Mouse (Mus musculus): ENCODE data around the gene Atp8a2. TPM values are rescaled to one million over a fixed set of nuclear protein-coding genes. Genes with fewer than 3 reads are reported as not detected.

The Atp8a2 gene
- 1.6 TPM in 2 replicates for polyA plus RNA-seq (2012; rRNA removed)

GRCm38 (mm10) chr14:60196884-60197283 is at the start of gene Atp8a2:
Atp8a2 (minus strand) TSS chr14:60197179.

DNA sequence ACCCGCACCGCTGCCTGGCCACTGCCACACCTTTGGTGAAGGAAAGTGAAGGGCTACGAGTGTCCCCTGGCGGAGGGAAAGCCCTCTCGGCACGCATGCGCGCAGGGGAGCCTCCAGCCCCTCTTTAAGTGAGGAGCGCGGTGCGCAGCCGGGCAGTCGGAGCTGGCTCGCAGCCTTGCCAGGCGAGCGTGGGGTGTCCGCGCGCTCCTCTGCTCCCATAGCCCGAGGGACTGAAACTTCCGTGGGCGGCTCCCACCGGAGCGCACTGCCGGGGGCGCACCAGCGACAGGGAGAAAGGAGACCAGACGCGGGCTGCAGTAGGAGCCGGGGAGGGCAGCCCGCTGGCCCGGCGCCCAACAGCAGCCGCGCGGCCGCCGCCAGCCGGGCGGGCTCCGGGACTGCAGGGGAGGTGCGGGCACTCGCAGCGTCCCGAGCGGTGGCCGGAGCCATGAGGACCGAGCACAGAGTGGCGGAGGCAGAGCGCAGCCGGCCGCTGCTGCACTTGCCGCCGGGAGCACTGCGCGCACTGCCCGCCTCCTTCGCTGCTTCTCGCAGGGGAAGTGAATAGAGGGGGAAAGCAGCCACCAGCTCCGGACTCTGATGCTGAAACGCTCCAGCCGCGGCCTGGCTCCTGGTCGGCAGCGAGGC is 571.7 kb downstream of the Atp8a2 start, which contains the start of gene Shisa2:
Gene Shisa2, plus strand, starts transcription at position 151 of the 648 bp plus-strand sequence.

GRCm38 (mm10) chr14:59597398-59598259 is 599.4 kb downstream of the Atp8a2 start, which contains the start of gene Cdadc1:
Cdadc1 (minus strand) TSS chr14:59597959.

Other genes with a start within 250 kb of the Atp8a2 start
- 0.10 TPM in 1 of 2 replicates, not detected in the other for gene Nupl1, start 54.3 kb upstream of the Atp8a2 start, polyA plus RNA-seq (2012; rRNA removed)
- 12.5 and 13.6 TPM in 2 replicates for gene Gm49336, start 54.3 kb upstream of the Atp8a2 start, polyA plus RNA-seq (2012; rRNA removed)
- 3.7 and 6.0 TPM in 2 replicates for gene Mtmr6, start 68.0 kb upstream of the Atp8a2 start, polyA plus RNA-seq (2012; rRNA removed)
- 0.02 and 0.13 TPM in 2 replicates for gene Amer2, start 176.1 kb upstream of the Atp8a2 start, polyA plus RNA-seq (2012; rRNA removed)